Mouse (Mus musculus): ENCODE results near the gene Rnase1. TPM values are rescaled to one million over a fixed set of nuclear protein-coding genes. Genes with fewer than 3 reads are reported as not detected.
"Not testable (repeated sequence)": the region's sequence is repeated elsewhere in the genome, so short reads cannot be mapped to it uniquely, and the experiment has no call there.

The Rnase1 gene
- total RNA-seq (2021): not detected
- long read RNA-seq, experiment 1, partial matches to known transcripts: 0 of 1 reads
- long read RNA-seq, experiment 1, other reads (novel, unspliced or antisense): 0 of 1 reads
- long read RNA-seq, experiment 2: 0 reads

GRCm38 (mm10) chr14:51146685-51147084, at the start of gene Rnase1:
Gene Rnase1, minus strand, starts transcription at chr14:51146785.
- DNase-seq (ENCODE audit: low spot score in 2 of 2): no peak

GRCm38 (mm10) chr14:51195681-51196080, 49.1 kb upstream of the Rnase1 start:
- no peak for DNase-seq (ENCODE audit: low spot score in 2 of 2)

- DNase-seq (ENCODE audit: low spot score in 2 of 2): not testable (repeated sequence)
Observed at GRCm38 (mm10) chr14:51181051-51181450, 34.5 kb upstream of the Rnase1 start.

GRCm38 (mm10) chr14:51173843-51174242, 27.3 kb upstream of the Rnase1 start:
- DNase-seq (ENCODE audit: low spot score in 2 of 2): no peak

- not testable (repeated sequence) for DNase-seq (ENCODE audit: low spot score in 2 of 2)
Observed at GRCm38 (mm10) chr14:51172947-51173346, 26.4 kb upstream of the Rnase1 start.

- peak in 1 of 2 experiments; percentile 30 for DNase-seq (ENCODE audit: low spot score in 2 of 2)
Observed at GRCm38 (mm10) chr14:51172095-51172865, 25.7 kb upstream of the Rnase1 start.

- no peak for DNase-seq (ENCODE audit: low spot score in 2 of 2)
Observed at GRCm38 (mm10) chr14:51166068-51166467, 19.5 kb upstream of the Rnase1 start.

- no peak for DNase-seq (ENCODE audit: low spot score in 2 of 2)
Observed at GRCm38 (mm10) chr14:51165435-51165834, 18.9 kb upstream of the Rnase1 start.

- not testable (repeated sequence) for DNase-seq (ENCODE audit: low spot score in 2 of 2)
Observed at GRCm38 (mm10) chr14:51163323-51163722, 16.7 kb upstream of the Rnase1 start.

- DNase-seq (ENCODE audit: low spot score in 2 of 2): not testable (repeated sequence)
Observed at GRCm38 (mm10) chr14:51161976-51162375, 15.4 kb upstream of the Rnase1 start, which contains the start of gene Rnase2b. Gene Rnase2b, plus strand, starts transcription at chr14:51162260.

- no peak for DNase-seq (ENCODE audit: low spot score in 2 of 2)
Observed at GRCm38 (mm10) chr14:51157072-51157471, 10.5 kb upstream of the Rnase1 start.

GRCm38 (mm10) chr14:51156736-51157068, 10.1 kb upstream of the Rnase1 start:
- no peak for DNase-seq (ENCODE audit: low spot score in 2 of 2)

- DNase-seq (ENCODE audit: low spot score in 2 of 2): no peak
Observed at GRCm38 (mm10) chr14:51156056-51156735, 9.6 kb upstream of the Rnase1 start.

- no peak for DNase-seq (ENCODE audit: low spot score in 2 of 2)
Observed at GRCm38 (mm10) chr14:51152249-51152870, 5.8 kb upstream of the Rnase1 start.

- DNase-seq (ENCODE audit: low spot score in 2 of 2): no peak
Observed at GRCm38 (mm10) chr14:51150206-51150831, 3.7 kb upstream of the Rnase1 start.

- no peak for DNase-seq (ENCODE audit: low spot score in 2 of 2)
Observed at GRCm38 (mm10) chr14:51149164-51149563, 2.6 kb upstream of the Rnase1 start.

GRCm38 (mm10) chr14:51148006-51148405, 1.4 kb upstream of the Rnase1 start:
- DNase-seq (ENCODE audit: low spot score in 2 of 2): no peak

GRCm38 (mm10) chr14:51145521-51145920, 1.1 kb downstream of the Rnase1 start:
- DNase-seq (ENCODE audit: low spot score in 2 of 2): no peak

GRCm38 (mm10) chr14:51144451-51144850, 2.1 kb downstream of the Rnase1 start:
- DNase-seq (ENCODE audit: low spot score in 2 of 2): no peak

GRCm38 (mm10) chr14:51143937-51144336, 2.6 kb downstream of the Rnase1 start:
- no peak for DNase-seq (ENCODE audit: low spot score in 2 of 2)

GRCm38 (mm10) chr14:51143287-51143686, 3.3 kb downstream of the Rnase1 start:
- DNase-seq (ENCODE audit: low spot score in 2 of 2): no peak
